Mouse (Mus musculus) liver, embryonic 14.5 days (tissue): Measurements from ENCODE around the gene Wee1. TPM values are rescaled to one million over a fixed set of nuclear protein-coding genes. Genes with fewer than 3 reads are reported as not detected.

Experiments used
- ATAC-seq: fragments of 200-750 bp; cut with Nextera tagmentation; 2 replicates; pipeline ENCODE4 v1.8.0; 2017; ENCODE audit warnings: moderate number of reproducible peaks, mild to moderate bottlenecking, moderate library complexity; ENCODE audit not compliant: insufficient read depth
- DNase-seq, 3 experiments: peaks; one replicate each; pipeline ENCODE4 v3.0.0-alpha.2; 2012 to 2013; ENCODE audit warnings: low read depth in 3 of 3, low spot score in 3 of 3
- H3K27ac ChIP-seq: fragments of 300-500 bp; sonication (generic); 2 replicates; pipeline ENCODE4 v1.5.1; 2014; ENCODE audit warnings: moderate library complexity, mild to moderate bottlenecking, control low read depth, inconsistent platforms
- H3K27me3 ChIP-seq: fragments of 300-500 bp; sonication (generic); 2 replicates; pipeline ENCODE4 v1.6.1; 2014; ENCODE audit warnings: mild to moderate bottlenecking, low read length, moderate library complexity; ENCODE audit not compliant: control insufficient read depth, insufficient read depth
- H3K36me3 ChIP-seq: fragments of 300-500 bp; sonication (generic); replicated peaks from 2 replicates; pipeline ENCODE4 v1.6.1; 2014; ENCODE audit warnings: low read depth; ENCODE audit not compliant: control insufficient read depth, insufficient read depth
- H3K4me1 ChIP-seq, 2 experiments: fragments of 200-500 bp in 1 of 2; fragments of 300-500 bp in 1 of 2; sonication (generic) in 1 of 2; replicated peaks; 2 replicates each; pipeline ENCODE4 v1.6.1; 2012 to 2014; ENCODE audit warnings: antibody characterized with exemption in 1 of 2, inconsistent platforms in 1 of 2, low read length in 1 of 2; ENCODE audit not compliant: control insufficient read depth in 2 of 2, insufficient read depth in 2 of 2
- H3K4me2 ChIP-seq: fragments of 300-500 bp; sonication (generic); 2 replicates; pipeline ENCODE4 v1.6.1; 2014; ENCODE audit warnings: low read depth, mild to moderate bottlenecking, control low read depth, moderate library complexity
- H3K4me3 ChIP-seq, 2 experiments: fragments of 200-500 bp in 1 of 2; fragments of 300-500 bp in 1 of 2; sonication (generic) in 1 of 2; 2 replicates each; pipeline ENCODE4 v1.5.1; 2012 to 2014; ENCODE audit warnings: low read depth in 2 of 2, low read length in 2 of 2, mild to moderate bottlenecking in 2 of 2, control low read depth in 1 of 2, inconsistent platforms in 1 of 2, moderate library complexity in 1 of 2; ENCODE audit not compliant: insufficient read depth in 1 of 2
- H3K9ac ChIP-seq: fragments of 300-500 bp; sonication (generic); replicated peaks from 2 replicates; pipeline ENCODE4 v1.6.1; 2014; ENCODE audit warnings: mild to moderate bottlenecking, control low read depth, moderate library complexity
- H3K9me3 ChIP-seq: fragments of 300-500 bp; sonication (generic); 2 replicates; pipeline ENCODE4 v1.6.1; 2016; ENCODE audit warnings: low read length, mixed read lengths; ENCODE audit not compliant: control insufficient read depth
- CTCF ChIP-seq: IDR thresholded peaks from 2 replicates; pipeline ENCODE4 v1.5.1; 2016; ENCODE audit warnings: antibody characterized with exemption, low read depth, control low read depth
- EP300 ChIP-seq: IDR thresholded peaks from 2 replicates; pipeline ENCODE4 v1.6.1; 2016; ENCODE audit warnings: antibody characterized with exemption, low read depth
- WGBS: fragments of 180-500 bp; shearing (Covaris S2); extraction: QIAGEN DNeasy Blood & Tissue Kit; methylation state at CpG from one replicate; pipeline ENCODE4 v1.1.7; 2014; ENCODE audit not compliant: insufficient replicate concordance; 5-methylcytosine and 5-hydroxymethylcytosine counted together
- polyA plus RNA-seq, 2 experiments: library from polyadenylated mRNA; depleted of rRNA in 1 of 2; stranded (reverse) in 1 of 2; unstranded in 1 of 2; fragments of >200 nt; fragmentation: Nextera tagmentation in 1 of 2; extraction: Ambion mirVana in 1 of 2; gene quantifications; 2 replicates each; pipeline versions ENCODE4 v1.2.1 to v1.2.3; 2012 to 2014

The Wee1 gene
- polyA plus RNA-seq, 2 experiments = 8.1 to 8.8 TPM

DNA sequence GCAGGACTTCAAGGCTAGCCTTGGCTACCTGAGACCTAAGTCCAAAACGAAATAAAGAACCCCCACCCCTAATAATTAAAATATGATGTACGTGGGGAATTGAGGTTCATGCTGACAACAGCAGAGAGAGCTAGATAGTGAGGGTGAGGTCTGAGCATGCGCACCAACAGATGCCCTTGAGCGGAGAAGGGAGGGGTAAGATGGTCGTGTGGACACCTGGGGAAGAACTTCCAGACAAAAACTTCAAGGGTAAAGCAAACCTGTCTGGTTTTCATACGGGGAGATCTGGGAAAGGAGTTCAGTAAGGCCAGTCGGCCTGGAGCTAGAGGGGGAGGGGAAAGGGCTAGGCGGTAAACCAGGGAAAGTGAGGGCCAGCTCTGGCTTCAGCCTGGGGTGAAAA lies 59.6 kb downstream of the Wee1 start:
- no peaks in the 10 kb centered on the region for H3K4me1 ChIP-seq
- ATAC-seq (no peak), DNase-seq (no peak)
- no peak for TF ChIP-seq CTCF
- no peak for TF ChIP-seq EP300
- no peaks in the 10 kb centered on the region for H3K36me3 ChIP-seq
- no peaks in the 10 kb centered on the region for H3K9me3 ChIP-seq
- WGBS = 64% methylated on average over 8 of the region's 8 CpGs
- H3K9ac ChIP-seq = no peak overlapping the region
- H3K27me3 ChIP-seq = no peaks in the 10 kb centered on the region
- no peak overlapping the region for H3K4me3 ChIP-seq
- no peak overlapping the region for H3K27ac ChIP-seq
- no peak overlapping the region for H3K4me2 ChIP-seq

DNA sequence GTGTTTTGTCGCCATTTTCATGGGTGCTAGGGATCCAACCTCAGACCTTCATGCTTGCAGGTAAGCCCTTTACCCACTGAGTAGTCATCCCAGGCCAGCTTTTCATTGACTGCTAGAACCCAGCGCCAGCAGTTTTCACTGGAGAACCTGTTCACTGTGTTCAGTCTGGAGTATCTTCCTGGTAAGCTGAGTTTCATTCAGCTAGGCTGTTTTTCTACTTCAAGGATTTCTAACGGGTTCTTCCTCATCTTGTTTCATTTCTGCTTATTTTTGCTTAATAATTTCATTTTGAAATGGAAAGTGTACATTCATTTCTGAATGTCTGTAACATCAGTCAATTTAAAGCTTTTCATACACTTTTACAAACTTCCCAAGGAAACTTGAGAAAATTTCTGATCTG lies 62.8 kb downstream of the Wee1 start:
- H3K9me3 ChIP-seq = no peaks in the 10 kb centered on the region
- 57% methylated on average over 3 of the region's 3 CpGs for WGBS
- no peaks in the 10 kb centered on the region for H3K4me1 ChIP-seq
- H3K9ac ChIP-seq = no peak overlapping the region
- H3K4me3 ChIP-seq = no peak overlapping the region
- DNase-seq (no peak), ATAC-seq (no peak)
- TF ChIP-seq EP300 (no peak), CTCF (no peak)
- H3K36me3 ChIP-seq = no peaks in the 10 kb centered on the region
- no peak overlapping the region for H3K4me2 ChIP-seq
- H3K27ac ChIP-seq = no peak overlapping the region
- H3K27me3 ChIP-seq = no peaks in the 10 kb centered on the region

DNA sequence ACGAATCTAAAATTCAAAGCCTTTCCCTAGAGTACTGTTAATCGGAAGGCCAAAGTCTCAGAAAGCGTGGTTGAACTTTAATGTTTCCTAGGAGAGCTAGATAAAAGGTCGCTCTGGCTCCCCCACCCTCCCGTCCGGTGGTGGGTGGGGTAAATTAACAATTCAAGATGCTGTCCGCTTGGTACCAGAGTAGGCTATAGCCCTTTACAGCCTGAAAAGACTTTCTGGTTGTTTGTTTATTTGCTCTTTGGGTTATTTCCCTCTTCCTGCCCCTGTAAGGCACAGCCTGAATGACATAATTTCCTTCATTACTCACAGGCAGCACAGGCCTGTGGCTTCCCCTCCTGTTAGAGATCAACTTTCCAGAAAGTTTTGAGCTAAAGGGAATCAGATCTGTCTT lies 68.1 kb downstream of the Wee1 start:
- H3K9ac ChIP-seq = no peak overlapping the region
- no peak for TF ChIP-seq CTCF
- no peak for TF ChIP-seq EP300
- 31% methylated on average over 7 of the region's 7 CpGs for WGBS
- no peaks in the 10 kb centered on the region for H3K27me3 ChIP-seq
- no peak for ATAC-seq
- DNase-seq = no peak
- no peak overlapping the region for H3K4me3 ChIP-seq
- no peaks in the 10 kb centered on the region for H3K4me1 ChIP-seq
- no peaks in the 10 kb centered on the region for H3K36me3 ChIP-seq
- H3K4me2 ChIP-seq = no peak overlapping the region
- H3K9me3 ChIP-seq = no peaks in the 10 kb centered on the region
- H3K27ac ChIP-seq = no peak overlapping the region

Other genes starting within 250 kb of the Wee1 start
- 11.5 and 13.8 TPM in 2 replicates for gene Dennd5a, start 161.6 kb upstream of the Wee1 start, polyA plus RNA-seq (2012; rRNA removed)
- 6.9 and 8.9 TPM in 2 replicates for gene Dennd5a, start 161.6 kb upstream of the Wee1 start, polyA plus RNA-seq (2014; fragmentation: Nextera tagmentation; extraction: Ambion mirVana)
- 10.7 and 14.5 TPM in 2 replicates for gene Tmem41b, start 135.1 kb upstream of the Wee1 start, polyA plus RNA-seq (2012; rRNA removed)
- gene Tmem41b, start 135.1 kb upstream of the Wee1 start, polyA plus RNA-seq (2014; fragmentation: Nextera tagmentation; extraction: Ambion mirVana) = 30.0 and 32.9 TPM in 2 replicates
- 13.6 and 22.2 TPM in 2 replicates for gene Ipo7, start 103.8 kb upstream of the Wee1 start, polyA plus RNA-seq (2012; rRNA removed)
- gene Ipo7, start 103.8 kb upstream of the Wee1 start, polyA plus RNA-seq (2014; fragmentation: Nextera tagmentation; extraction: Ambion mirVana) = 9.1 and 10.2 TPM in 2 replicates
- 6.8 and 8.2 TPM in 2 replicates for gene Zfp143, start 60.8 kb upstream of the Wee1 start, polyA plus RNA-seq (2012; rRNA removed)
- 8.6 and 9.3 TPM in 2 replicates for gene Zfp143, start 60.8 kb upstream of the Wee1 start, polyA plus RNA-seq (2014; fragmentation: Nextera tagmentation; extraction: Ambion mirVana)
- 3.3 and 5.5 TPM in 2 replicates for gene Swap70, start 99.7 kb downstream of the Wee1 start, polyA plus RNA-seq (2012; rRNA removed)
- gene Swap70, start 99.7 kb downstream of the Wee1 start, polyA plus RNA-seq (2014; fragmentation: Nextera tagmentation; extraction: Ambion mirVana) = 7.6 and 7.9 TPM in 2 replicates